Mouse (Mus musculus) bone marrow, adult 2 months (tissue): ENCODE measurements around the gene Fen1.

Source experiments
- CTCF ChIP-seq: fragments of 200-500 bp; IDR thresholded peaks from 2 replicates; pipeline ENCODE4 v1.5.1; 2011; ENCODE audit warnings: low read length, control low read depth; ENCODE audit not compliant: control insufficient read depth, insufficient read depth
- POLR2A ChIP-seq: fragments of 200-500 bp; IDR thresholded peaks from 2 replicates; pipeline ENCODE4 v1.6.1; 2011; ENCODE audit warnings: low read depth, mild to moderate bottlenecking, control low read depth, low read length, borderline replicate concordance; ENCODE audit not compliant: control insufficient read depth

DNA sequence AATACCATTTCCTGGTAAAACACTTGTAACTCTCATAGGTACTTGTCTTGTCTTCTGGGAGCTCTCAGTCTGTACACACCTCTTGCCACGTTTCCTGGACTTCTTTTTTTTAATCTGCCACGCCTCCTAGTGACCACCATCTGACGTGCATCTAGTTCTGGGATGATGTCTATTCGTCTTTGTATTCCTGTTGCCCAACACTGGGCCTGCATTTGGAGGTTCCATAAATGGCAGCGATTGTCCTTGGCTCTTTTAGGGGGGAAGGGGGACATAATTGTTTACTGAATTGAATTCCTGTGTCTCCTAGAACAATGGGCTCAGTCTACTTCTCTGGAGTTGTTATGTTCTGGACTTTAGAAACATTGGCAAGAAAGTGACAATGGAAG is 640 bp upstream of the Fen1 start:
- no peak for TF ChIP-seq CTCF
- no peak for TF ChIP-seq POLR2A
